Mouse (Mus musculus) forebrain, embryonic 10.5 days (tissue): Measurements from ENCODE around the gene Il1rapl1. TPM values are rescaled to one million over a fixed set of nuclear protein-coding genes. Genes with fewer than 3 reads are reported as not detected.
A peak's percentile ranks its signal among the peaks of the same experiment; 100 is the strongest.
"Not testable (repeated sequence)": the region's sequence is repeated elsewhere in the genome, so short reads cannot be mapped to it uniquely, and the experiment has no call there.

ENCODE experiments used
- DNase-seq: peaks from one replicate; pipeline ENCODE4 v3.0.0-alpha.2; 2017; ENCODE audit warnings: low spot score; ENCODE audit errors: extremely low spot score
- H3K27ac ChIP-seq: fragments of 300-500 bp; sonication (generic); 2 replicates; pipeline ENCODE4 v1.5.1; 2016; ENCODE audit warnings: mild to moderate bottlenecking
- H3K27me3 ChIP-seq: fragments of 300-500 bp; sonication (generic); 2 replicates; pipeline ENCODE4 v1.6.1; 2016; ENCODE audit warnings: mild to moderate bottlenecking; ENCODE audit not compliant: poor library complexity, severe bottlenecking
- H3K36me3 ChIP-seq: fragments of 300-500 bp; sonication (generic); replicated peaks from 2 replicates; pipeline ENCODE4 v1.6.1; 2016; ENCODE audit warnings: mild to moderate bottlenecking, moderate library complexity
- H3K4me1 ChIP-seq: fragments of 300-500 bp; sonication (generic); 2 replicates; pipeline ENCODE4 v1.6.1; 2016
- H3K4me3 ChIP-seq: fragments of 300-500 bp; sonication (generic); 2 replicates; pipeline ENCODE4 v1.5.1; 2016; ENCODE audit warnings: mild to moderate bottlenecking, moderate library complexity
- H3K9me3 ChIP-seq: fragments of 300-500 bp; sonication (generic); 2 replicates; pipeline ENCODE4 v1.6.1; 2016; ENCODE audit warnings: mild to moderate bottlenecking, moderate library complexity
- WGBS: fragments of 180-500 bp; shearing (Covaris S2); methylation state at CpG from one replicate; pipeline ENCODE4 v1.1.7; 2016; 5-methylcytosine and 5-hydroxymethylcytosine counted together
- polyA plus RNA-seq: library from polyadenylated mRNA; unstranded; fragments of >200 nt; fragmentation: Nextera tagmentation; extraction: Ambion mirVana; gene quantifications from 2 replicates; pipeline ENCODE4 v1.2.1, GENCODE M21; 2016

The Il1rapl1 gene
- polyA plus RNA-seq, 1 experiment from 2014 or later = 0.07 TPM

DNA sequence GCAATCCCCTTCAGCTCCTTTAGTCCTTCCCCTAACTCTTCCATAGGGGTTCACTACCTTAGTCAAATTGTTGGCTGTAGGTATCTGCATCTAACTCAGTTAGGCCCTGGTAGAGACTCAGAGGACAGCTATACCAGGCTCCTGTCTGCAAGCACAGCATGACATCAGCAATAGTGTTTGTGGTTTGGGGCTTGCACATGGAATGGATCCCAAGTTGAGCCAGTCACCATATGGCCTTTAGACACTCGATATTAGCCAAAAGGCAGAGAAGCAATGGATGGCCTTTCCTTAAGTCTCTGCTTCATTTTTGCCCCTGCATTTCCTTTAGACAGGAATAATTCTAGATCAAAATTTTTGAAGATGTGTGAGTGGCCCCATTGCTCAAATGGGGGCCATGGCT, 632.0 kb downstream of the Il1rapl1 start:
- H3K36me3 ChIP-seq = no peaks in the 10 kb centered on the region
- 76% methylated on average over 1 of the region's 1 CpGs for WGBS
- H3K4me1 ChIP-seq = no peaks in the 10 kb centered on the region
- H3K27ac ChIP-seq = no peak overlapping the region
- H3K4me3 ChIP-seq = no peak overlapping the region
- no peaks in the 10 kb centered on the region for H3K27me3 ChIP-seq
- H3K9me3 ChIP-seq = no peaks in the 10 kb centered on the region
- DNase-seq = no peak

DNA sequence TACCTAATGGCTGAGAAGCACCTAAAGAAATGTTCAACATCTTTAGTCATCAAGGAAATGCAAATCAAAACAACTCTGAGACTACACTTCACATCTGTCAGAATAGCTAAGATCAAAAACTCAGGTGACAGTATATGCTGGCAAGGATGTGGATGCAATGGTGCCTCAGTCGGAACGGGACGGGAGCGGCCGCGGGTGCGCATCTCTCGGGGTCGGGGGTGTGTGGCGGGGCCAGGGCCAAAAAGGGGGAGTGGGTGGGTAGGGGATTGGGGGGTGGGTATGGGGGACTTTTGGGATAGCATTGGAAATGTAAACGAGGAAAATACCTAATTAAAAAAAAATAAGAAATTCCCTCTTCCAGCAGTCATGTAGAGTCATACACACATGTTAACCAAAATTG, 877.3 kb downstream of the Il1rapl1 start:
- DNase-seq = peak; percentile 98

DNA sequence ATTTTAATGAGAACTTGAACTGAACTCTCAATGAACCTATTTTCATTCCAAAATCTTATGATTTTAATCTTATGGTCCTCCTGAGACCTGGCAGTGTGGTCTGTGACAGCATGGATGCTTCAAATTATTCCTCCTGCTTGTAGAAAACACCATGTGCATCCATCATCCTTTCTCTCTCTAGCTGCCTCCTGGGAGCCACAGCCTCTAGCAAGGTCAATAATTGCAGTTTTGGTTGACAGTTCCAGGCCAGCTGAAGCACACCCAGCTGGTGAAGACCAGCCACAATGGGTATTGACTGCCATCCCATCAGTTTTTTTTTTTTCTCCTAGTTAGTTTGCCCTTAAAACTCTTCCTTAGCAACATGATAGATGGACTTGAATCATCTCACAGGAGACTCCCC, 890.2 kb downstream of the Il1rapl1 start:
- H3K27ac ChIP-seq = no peak overlapping the region
- DNase-seq = no peak
- no peak overlapping the region for H3K4me3 ChIP-seq
- H3K27me3 ChIP-seq = no peaks in the 10 kb centered on the region
- H3K4me1 ChIP-seq = no peaks in the 10 kb centered on the region
- no peaks in the 10 kb centered on the region for H3K36me3 ChIP-seq
- no peaks in the 10 kb centered on the region for H3K9me3 ChIP-seq

More for the DNA sequence above, 877.3 kb downstream of the Il1rapl1 start:
- not testable (repeated sequence) for H3K4me1 ChIP-seq, H3K4me3 ChIP-seq, H3K27ac ChIP-seq, H3K9me3 ChIP-seq, H3K36me3 ChIP-seq, H3K27me3 ChIP-seq
- 51% methylated on average over 11 of the region's 11 CpGs for WGBS

DNA sequence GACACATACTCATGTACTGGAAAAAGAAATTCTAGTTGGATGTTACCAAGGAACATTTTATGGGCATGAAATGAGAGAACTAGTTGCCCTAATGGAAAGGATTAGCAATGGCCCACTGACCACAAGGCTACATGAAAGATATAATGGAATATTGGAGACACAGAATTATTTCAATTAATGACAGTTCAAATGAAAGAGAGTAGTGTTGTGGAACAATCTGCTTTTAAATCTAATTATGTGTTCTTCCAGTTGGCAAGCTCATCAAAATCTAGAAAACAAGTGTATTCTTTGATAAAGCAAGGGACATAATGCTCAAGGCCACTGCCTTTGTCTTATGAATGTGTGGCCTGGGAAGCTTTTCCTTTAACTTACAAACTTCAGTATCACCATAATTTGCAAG, 1113.1 kb downstream of the Il1rapl1 start:
- Histone ChIP-seq H3K4me3 (no peak overlapping the region), H3K27ac (no peak overlapping the region), H3K36me3 (no peaks in the 10 kb centered on the region), H3K27me3 (no peaks in the 10 kb centered on the region), H3K9me3 (no peaks in the 10 kb centered on the region), H3K4me1 (no peaks in the 10 kb centered on the region)
- no peak for DNase-seq

DNA sequence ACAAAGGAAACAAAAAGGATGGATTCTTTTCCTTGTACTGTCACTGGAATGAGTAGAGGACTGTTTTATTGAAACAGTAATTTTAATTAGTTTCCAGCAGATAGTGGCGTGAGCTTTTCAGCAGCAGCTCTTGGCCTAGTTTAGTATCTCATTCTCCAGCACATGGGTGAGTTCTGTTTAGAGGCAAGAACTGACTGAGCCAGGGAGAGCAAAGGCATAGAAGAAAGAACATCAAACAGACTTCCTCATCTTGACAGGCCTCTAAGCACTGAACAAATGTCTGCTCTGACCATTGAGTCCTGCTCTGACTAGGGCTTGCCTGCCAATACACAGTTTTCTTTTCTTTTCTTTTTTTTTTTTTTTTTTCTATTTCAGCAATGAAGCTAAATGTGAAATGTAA, 1160.3 kb downstream of the Il1rapl1 start:
- 67% methylated on average over 1 of the region's 1 CpGs for WGBS
- no peaks in the 10 kb centered on the region for H3K27me3 ChIP-seq
- no peaks in the 10 kb centered on the region for H3K4me1 ChIP-seq
- no peaks in the 10 kb centered on the region for H3K36me3 ChIP-seq
- H3K9me3 ChIP-seq = no peaks in the 10 kb centered on the region
- H3K4me3 ChIP-seq = no peak overlapping the region
- DNase-seq = no peak
- no peak overlapping the region for H3K27ac ChIP-seq

DNA sequence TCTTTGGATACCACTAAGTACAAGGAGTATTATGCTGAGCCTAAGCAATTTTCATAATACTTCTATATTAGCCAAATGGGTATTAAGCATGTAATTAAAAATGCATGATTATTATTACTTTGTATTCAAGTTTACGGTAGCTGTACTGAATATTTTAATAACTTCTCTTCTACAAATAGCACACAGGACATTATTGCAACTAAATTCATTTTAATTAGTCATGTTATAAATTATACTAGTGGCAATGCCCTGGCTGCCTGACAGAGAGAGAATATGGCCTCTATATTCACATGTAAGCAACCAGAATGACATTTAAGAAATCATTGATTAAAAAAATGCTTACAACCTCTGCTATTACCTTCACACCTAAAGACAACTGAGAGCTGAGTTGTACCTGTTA, 1160.8 kb downstream of the Il1rapl1 start:
- Histone ChIP-seq H3K27ac (no peak overlapping the region), H3K9me3 (no peaks in the 10 kb centered on the region), H3K4me1 (no peaks in the 10 kb centered on the region), H3K27me3 (no peaks in the 10 kb centered on the region), H3K4me3 (no peak overlapping the region), H3K36me3 (no peaks in the 10 kb centered on the region)
- DNase-seq = no peak
- WGBS = 96% methylated on average over 1 of the region's 1 CpGs

DNA sequence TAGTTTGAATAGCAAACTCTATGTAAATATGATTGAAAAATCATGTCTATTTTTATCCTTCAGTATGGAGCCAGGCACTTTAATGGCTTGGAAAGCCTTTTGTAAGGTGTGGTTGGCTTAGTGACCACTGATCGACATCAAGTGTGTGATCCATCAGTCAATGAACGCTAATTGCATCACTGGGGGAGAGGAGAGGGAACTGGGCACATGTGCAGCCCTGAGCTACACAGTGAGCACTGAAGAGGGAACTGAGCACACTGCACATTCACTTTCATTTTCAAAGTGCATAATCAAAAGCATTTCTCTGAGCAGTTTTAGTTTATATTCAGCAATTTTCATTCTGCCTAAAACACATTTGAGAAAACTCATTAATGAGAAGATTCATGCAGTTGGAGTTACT, 1164.5 kb downstream of the Il1rapl1 start:
- no peak overlapping the region for H3K27ac ChIP-seq
- H3K4me3 ChIP-seq = no peak overlapping the region
- no peaks in the 10 kb centered on the region for H3K4me1 ChIP-seq
- H3K9me3 ChIP-seq = no peaks in the 10 kb centered on the region
- 67% methylated on average over 2 of the region's 2 CpGs for WGBS
- no peaks in the 10 kb centered on the region for H3K36me3 ChIP-seq
- no peak for DNase-seq
- no peaks in the 10 kb centered on the region for H3K27me3 ChIP-seq

DNA sequence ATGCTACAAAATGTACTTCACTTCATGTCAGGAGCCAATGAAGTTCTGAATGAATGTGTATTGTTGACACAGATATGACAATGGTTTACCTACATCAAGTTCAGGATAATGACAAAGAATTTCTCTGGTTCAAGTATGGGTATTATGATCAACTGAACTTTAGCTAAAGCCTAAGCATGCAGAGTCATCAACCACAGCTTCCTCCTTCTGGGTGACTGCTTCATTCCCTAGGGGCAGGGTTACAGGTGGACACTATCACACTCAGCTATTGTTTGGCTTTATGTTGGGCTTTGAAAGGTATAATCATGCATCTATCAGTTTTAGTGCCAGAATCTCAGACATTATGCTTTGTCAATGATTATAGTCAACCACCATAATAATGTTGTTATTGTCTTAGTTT, 1166.3 kb downstream of the Il1rapl1 start:
- H3K27me3 ChIP-seq = no peaks in the 10 kb centered on the region
- no peak for DNase-seq
- H3K4me1 ChIP-seq = no peaks in the 10 kb centered on the region
- H3K4me3 ChIP-seq = no peak overlapping the region
- H3K27ac ChIP-seq = no peak overlapping the region
- H3K36me3 ChIP-seq = no peaks in the 10 kb centered on the region
- H3K9me3 ChIP-seq = no peaks in the 10 kb centered on the region

DNA sequence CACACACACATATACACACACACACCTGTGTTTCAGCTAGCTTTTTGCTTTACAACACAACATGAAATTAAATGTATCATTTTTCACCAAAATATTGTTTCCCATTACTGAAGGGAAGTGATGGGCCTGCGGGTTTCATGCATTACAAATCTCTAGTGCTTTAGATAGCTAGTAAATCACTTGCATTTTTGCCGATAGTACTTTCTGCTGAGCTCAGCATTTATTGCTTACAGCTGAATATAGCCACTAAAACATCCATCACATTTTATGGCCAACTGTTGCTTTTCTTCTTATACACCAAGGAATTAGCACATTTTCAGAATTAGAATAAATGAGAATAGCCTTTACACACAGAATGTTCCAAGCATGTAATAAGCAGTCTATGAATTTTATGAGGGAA, 1260.6 kb downstream of the Il1rapl1 start:
- WGBS = 86% methylated on average over 2 of the region's 2 CpGs
- Histone ChIP-seq H3K9me3 (no peaks in the 10 kb centered on the region), H3K27me3 (no peaks in the 10 kb centered on the region), H3K4me3 (no peak overlapping the region), H3K4me1 (no peaks in the 10 kb centered on the region), H3K27ac (no peak overlapping the region), H3K36me3 (no peaks in the 10 kb centered on the region)
- DNase-seq = no peak

DNA sequence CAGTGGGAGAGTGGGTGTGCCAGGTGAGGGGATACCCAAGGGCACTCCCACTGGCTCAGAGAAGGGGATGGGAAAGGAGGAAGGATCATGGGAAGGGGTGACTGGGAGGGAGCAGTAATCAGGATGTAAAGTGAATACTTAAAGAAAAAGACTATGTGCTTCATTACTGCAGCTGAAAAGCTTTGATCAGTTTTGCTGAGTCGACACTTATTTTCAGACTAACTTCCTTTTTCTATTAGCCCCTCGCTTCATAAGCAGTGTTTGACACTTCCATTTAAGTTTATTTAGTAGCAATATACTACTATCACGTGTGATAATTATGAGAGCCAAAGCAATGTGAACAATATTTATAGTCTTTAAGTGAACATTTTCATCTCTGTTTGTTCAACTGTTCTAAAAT, 1307.2 kb downstream of the Il1rapl1 start:
- no peak for DNase-seq
- Histone ChIP-seq H3K27me3 (no peaks in the 10 kb centered on the region), H3K4me3 (no peak overlapping the region), H3K36me3 (no peaks in the 10 kb centered on the region), H3K9me3 (no peaks in the 10 kb centered on the region), H3K4me1 (no peaks in the 10 kb centered on the region), H3K27ac (no peak overlapping the region)
- WGBS = 81% methylated on average over 3 of the region's 3 CpGs

DNA sequence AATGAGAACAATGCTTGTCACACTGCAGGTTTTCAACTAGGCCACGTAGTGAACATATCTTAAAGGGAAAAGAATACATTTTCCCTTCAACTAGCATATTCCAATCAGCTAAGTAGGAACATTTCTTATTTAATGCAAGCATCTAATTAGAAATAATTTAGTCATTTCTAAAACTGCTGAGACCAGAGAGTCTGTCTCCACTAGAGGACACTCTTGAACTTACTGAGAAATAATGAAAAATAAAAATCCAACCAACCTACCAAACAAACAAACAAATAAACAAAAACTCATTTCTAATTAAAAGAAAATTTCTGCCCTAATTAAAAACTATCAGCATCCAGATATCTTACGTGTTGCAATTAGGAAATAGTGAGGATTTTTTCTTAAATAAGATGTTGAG, 1312.7 kb downstream of the Il1rapl1 start:
- WGBS = 78% methylated on average over 2 of the region's 2 CpGs
- DNase-seq = no peak
- Histone ChIP-seq H3K27ac (no peak overlapping the region), H3K36me3 (no peaks in the 10 kb centered on the region), H3K27me3 (no peaks in the 10 kb centered on the region), H3K9me3 (no peaks in the 10 kb centered on the region), H3K4me1 (no peaks in the 10 kb centered on the region), H3K4me3 (no peak overlapping the region)

DNA sequence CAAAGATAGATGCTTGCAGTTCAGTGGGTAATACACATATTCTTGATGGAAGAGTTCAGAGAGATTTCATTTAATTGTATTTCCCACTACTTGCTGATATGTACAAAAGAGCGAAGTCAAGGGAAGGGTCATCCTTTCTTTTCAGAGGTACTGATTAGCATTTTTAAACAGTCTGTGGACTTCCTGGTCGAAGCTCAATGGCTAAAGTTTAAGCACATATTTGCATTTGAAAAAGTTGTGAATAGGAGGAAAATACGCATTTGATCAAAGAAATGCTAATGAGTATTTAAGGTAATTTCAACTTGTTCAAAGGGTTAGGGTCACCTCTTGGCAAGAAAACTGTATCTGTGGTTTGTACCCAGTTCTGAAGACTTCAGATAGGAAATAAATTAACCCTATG, 1386.6 kb downstream of the Il1rapl1 start:
- Histone ChIP-seq H3K4me3 (no peak overlapping the region), H3K4me1 (no peaks in the 10 kb centered on the region), H3K27ac (no peak overlapping the region), H3K9me3 (no peaks in the 10 kb centered on the region), H3K27me3 (peaks cover 5% of the 10 kb centered on the region; the same call in 1 of the 2 replicates), H3K36me3 (no peaks in the 10 kb centered on the region)
- DNase-seq = no peak
- WGBS = 37% methylated on average over 3 of the region's 3 CpGs
